Mouse (Mus musculus): Measurements from ENCODE around the gene Pkd1l1. TPM values are rescaled to one million over a fixed set of nuclear protein-coding genes. Genes with fewer than 3 reads are reported as not detected.

Pkd1l1 gene
- polyA plus RNA-seq, 1 experiment from 2014 or later, result 0.19 TPM

DNA sequence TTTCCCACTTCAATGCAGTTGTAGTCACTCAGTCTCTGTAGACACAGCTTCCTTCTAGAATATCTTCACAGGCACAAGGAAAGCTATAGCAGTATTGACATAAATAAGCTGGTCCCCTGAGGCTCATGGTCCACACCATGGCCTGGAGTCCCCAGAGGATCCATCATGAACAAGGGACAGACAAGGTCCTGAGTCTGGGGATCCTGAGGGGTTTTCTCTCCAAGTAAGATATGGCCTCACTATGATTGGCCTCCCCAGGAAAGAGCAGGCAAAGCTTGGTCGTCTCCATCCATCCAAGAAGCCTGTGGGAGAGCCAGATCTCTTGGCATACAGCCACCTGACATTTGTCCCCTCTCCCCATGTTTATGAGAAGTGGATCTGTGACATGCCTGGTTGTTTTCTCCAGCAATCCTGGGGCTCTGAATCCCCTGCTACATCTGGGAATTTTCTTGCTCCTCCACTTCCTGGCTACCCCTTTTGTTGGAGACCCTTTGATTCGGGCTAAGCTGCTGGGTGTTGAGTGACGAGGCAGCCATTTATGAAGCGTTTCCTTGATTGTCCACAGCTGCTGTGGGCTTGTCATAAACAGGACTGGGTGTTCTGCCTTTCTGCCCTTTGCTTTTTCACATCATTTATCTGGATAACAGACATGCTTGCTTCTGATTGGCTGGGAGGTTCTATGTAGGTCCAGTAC, 158.8 kb downstream of the Pkd1l1 start:
- H3K4me1 ChIP-seq (replicated peaks; ENCODE audit: control insufficient read depth, insufficient read depth), result no peaks in the 10 kb centered on the region
- no peak for TF ChIP-seq EP300 (optimal IDR thresholded peaks at IDR 0.05)
- no peak for TF ChIP-seq CTCF (IDR thresholded peaks at IDR 0.05; ENCODE audit: low read depth)

GRCm38 (mm10) chr11:8811506-8812100, 161.5 kb downstream of the Pkd1l1 start:
- no peaks in the 10 kb centered on the region for H3K4me1 ChIP-seq (replicated peaks; ENCODE audit: control insufficient read depth, insufficient read depth)
- no peak overlapping the region for H3K4me3 ChIP-seq (ENCODE audit: low read depth, low read length)
- H3K9me3 ChIP-seq (ENCODE audit: control insufficient read depth, low read length), result no peaks in the 10 kb centered on the region
- no peaks in the 10 kb centered on the region for H3K27me3 ChIP-seq (ENCODE audit: control insufficient read depth, insufficient read depth, low read length)
- no peak overlapping the region for H3K9ac ChIP-seq (ENCODE audit: low read length)
- ATAC-seq (ENCODE audit: low FRiP score, low TSS enrichment), result no peak
- no peak for DNase-seq (ENCODE audit: low spot score)
- no peak for TF ChIP-seq EP300 (optimal IDR thresholded peaks at IDR 0.05)
- no peak for TF ChIP-seq CTCF (IDR thresholded peaks at IDR 0.05; ENCODE audit: low read depth)
- H3K4me2 ChIP-seq (replicated peaks; ENCODE audit: low read depth), result no peak overlapping the region
- 13% methylated on average over 5 of the region's 5 CpGs for WGBS
- H3K27ac ChIP-seq (replicated peaks), result no peak overlapping the region
- H3K36me3 ChIP-seq (ENCODE audit: control insufficient read depth, insufficient read depth, low read length), result no peaks in the 10 kb centered on the region

More for the DNA sequence above, 158.8 kb downstream of the Pkd1l1 start:
- peak; percentile 54; the same call in 1 of the 2 replicates for ATAC-seq (ENCODE audit: low FRiP score, low TSS enrichment)
- H3K4me3 ChIP-seq (ENCODE audit: low read depth, low read length), result no peak overlapping the region
- no peaks in the 10 kb centered on the region for H3K36me3 ChIP-seq (ENCODE audit: control insufficient read depth, insufficient read depth, low read length)
- WGBS, result 34% methylated on average over 4 of the region's 4 CpGs
- H3K9ac ChIP-seq (ENCODE audit: low read length), result no peak overlapping the region
- H3K4me2 ChIP-seq (replicated peaks; ENCODE audit: low read depth), result no peak overlapping the region
- H3K9me3 ChIP-seq (ENCODE audit: control insufficient read depth, low read length), result no peaks in the 10 kb centered on the region
- H3K27ac ChIP-seq (replicated peaks), result no peak overlapping the region
- no peaks in the 10 kb centered on the region for H3K27me3 ChIP-seq (ENCODE audit: control insufficient read depth, insufficient read depth, low read length)
- no peak for DNase-seq (ENCODE audit: low spot score)

DNA sequence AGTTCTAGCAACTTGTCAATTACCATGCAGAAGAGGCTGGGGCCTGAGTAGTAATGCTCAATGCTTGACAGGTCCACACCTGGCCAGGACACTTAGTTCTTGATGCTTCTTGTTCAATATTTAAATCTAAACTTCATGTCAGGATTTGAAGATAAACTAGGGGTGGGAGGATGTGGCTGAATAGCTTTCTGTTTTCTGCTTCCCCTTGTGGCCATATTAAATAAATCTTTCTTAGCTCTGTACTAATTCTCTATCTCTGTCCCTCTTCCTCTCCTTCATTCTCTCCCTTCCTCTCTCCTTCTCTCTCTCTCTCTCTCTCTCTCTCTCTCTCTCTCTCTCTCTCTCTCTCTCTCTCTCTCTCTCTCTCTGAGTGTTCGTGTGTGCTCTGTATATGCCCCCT, 163.4 kb downstream of the Pkd1l1 start:
- Histone ChIP-seq H3K27me3 (ENCODE audit: control insufficient read depth, insufficient read depth, low read length) (no peaks in the 10 kb centered on the region), H3K9me3 (ENCODE audit: control insufficient read depth, low read length) (no peaks in the 10 kb centered on the region), H3K9ac (ENCODE audit: low read length) (no peak overlapping the region), H3K36me3 (ENCODE audit: control insufficient read depth, insufficient read depth, low read length) (no peaks in the 10 kb centered on the region), H3K4me3 (ENCODE audit: low read depth, low read length) (no peak overlapping the region), H3K4me2 (replicated peaks; ENCODE audit: low read depth) (no peak overlapping the region), H3K27ac (replicated peaks) (no peak overlapping the region), H3K4me1 (replicated peaks; ENCODE audit: control insufficient read depth, insufficient read depth) (no peaks in the 10 kb centered on the region)
- 54% methylated on average over 1 of the region's 1 CpGs for WGBS
- ATAC-seq (ENCODE audit: low FRiP score, low TSS enrichment) (no peak), DNase-seq (ENCODE audit: low spot score) (no peak)
- TF ChIP-seq CTCF (IDR thresholded peaks at IDR 0.05; ENCODE audit: low read depth) (peak; percentile 50), EP300 (optimal IDR thresholded peaks at IDR 0.05) (no peak)

DNA sequence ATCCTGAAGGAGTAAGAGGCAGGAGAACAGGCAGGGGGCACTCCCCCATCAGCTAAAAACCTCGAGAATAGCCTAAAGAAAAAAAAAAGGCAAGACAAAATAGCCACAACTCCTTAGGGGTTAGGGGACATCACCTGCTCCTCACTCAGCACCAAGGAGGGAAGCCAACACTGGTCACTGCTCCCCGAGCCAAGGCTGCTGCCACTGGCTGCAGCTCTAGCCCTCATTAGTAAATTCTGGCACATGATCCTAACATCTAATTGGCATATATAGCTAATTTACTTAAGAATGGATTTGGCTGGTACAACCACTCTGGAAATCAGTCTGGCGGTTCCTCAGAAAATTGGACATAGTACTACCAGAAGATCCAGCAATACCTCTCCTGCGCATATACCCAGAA, 166.1 kb downstream of the Pkd1l1 start:
- TF ChIP-seq EP300 (optimal IDR thresholded peaks at IDR 0.05) (no peak), CTCF (IDR thresholded peaks at IDR 0.05; ENCODE audit: low read depth) (no peak)
- ATAC-seq (ENCODE audit: low FRiP score, low TSS enrichment) (no peak), DNase-seq (ENCODE audit: low spot score) (no peak)
- Histone ChIP-seq H3K4me1 (replicated peaks; ENCODE audit: control insufficient read depth, insufficient read depth) (no peaks in the 10 kb centered on the region), H3K9me3 (ENCODE audit: control insufficient read depth, low read length) (no peaks in the 10 kb centered on the region), H3K9ac (ENCODE audit: low read length) (no peak overlapping the region), H3K4me3 (ENCODE audit: low read depth, low read length) (no peak overlapping the region), H3K27ac (replicated peaks) (no peak overlapping the region), H3K27me3 (ENCODE audit: control insufficient read depth, insufficient read depth, low read length) (no peaks in the 10 kb centered on the region), H3K36me3 (ENCODE audit: control insufficient read depth, insufficient read depth, low read length) (no peaks in the 10 kb centered on the region), H3K4me2 (replicated peaks; ENCODE audit: low read depth) (no peak overlapping the region)
- WGBS, result 82% methylated on average over 4 of the region's 4 CpGs

DNA sequence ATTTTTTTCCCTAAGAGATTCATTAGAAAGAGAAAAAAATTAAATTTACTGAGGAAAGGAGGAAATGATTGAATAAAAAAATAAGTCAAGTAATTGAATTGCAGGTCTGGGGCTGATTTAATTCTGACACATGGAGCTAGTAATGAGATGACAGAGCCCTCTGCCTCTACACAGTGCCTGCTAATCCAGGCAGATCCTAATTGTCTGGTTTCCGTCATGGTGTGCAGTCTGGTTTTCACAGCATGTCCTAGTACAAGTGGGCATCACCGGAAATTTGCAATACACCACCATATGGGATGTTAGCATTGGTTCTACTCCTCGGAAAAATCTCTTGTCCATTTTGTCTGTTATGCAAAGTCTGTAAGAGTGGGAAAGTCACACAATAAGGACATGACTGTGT, 168.9 kb downstream of the Pkd1l1 start:
- no peak for ATAC-seq (ENCODE audit: low FRiP score, low TSS enrichment)
- Histone ChIP-seq H3K4me1 (replicated peaks; ENCODE audit: control insufficient read depth, insufficient read depth) (no peaks in the 10 kb centered on the region), H3K27ac (replicated peaks) (no peak overlapping the region), H3K27me3 (ENCODE audit: control insufficient read depth, insufficient read depth, low read length) (no peaks in the 10 kb centered on the region), H3K36me3 (ENCODE audit: control insufficient read depth, insufficient read depth, low read length) (no peaks in the 10 kb centered on the region), H3K9me3 (ENCODE audit: control insufficient read depth, low read length) (no peaks in the 10 kb centered on the region), H3K4me3 (ENCODE audit: low read depth, low read length) (no peak overlapping the region), H3K9ac (ENCODE audit: low read length) (no peak overlapping the region), H3K4me2 (replicated peaks; ENCODE audit: low read depth) (no peak overlapping the region)
- 82% methylated on average over 3 of the region's 3 CpGs for WGBS
- no peak for DNase-seq (ENCODE audit: low spot score)
- TF ChIP-seq EP300 (optimal IDR thresholded peaks at IDR 0.05) (no peak), CTCF (IDR thresholded peaks at IDR 0.05; ENCODE audit: low read depth) (no peak)

- no peak overlapping the region for H3K9ac ChIP-seq (ENCODE audit: low read length)
- no peaks in the 10 kb centered on the region for H3K36me3 ChIP-seq (ENCODE audit: control insufficient read depth, insufficient read depth, low read length)
- 15% methylated on average over 5 of the region's 5 CpGs for WGBS
- DNase-seq (ENCODE audit: low spot score), result no peak
- ATAC-seq (ENCODE audit: low FRiP score, low TSS enrichment), result no peak
- no peak overlapping the region for H3K4me3 ChIP-seq (ENCODE audit: low read depth, low read length)
- TF ChIP-seq CTCF (IDR thresholded peaks at IDR 0.05; ENCODE audit: low read depth), result no peak
- TF ChIP-seq EP300 (optimal IDR thresholded peaks at IDR 0.05), result no peak
- H3K9me3 ChIP-seq (ENCODE audit: control insufficient read depth, low read length), result no peaks in the 10 kb centered on the region
- no peak overlapping the region for H3K4me2 ChIP-seq (replicated peaks; ENCODE audit: low read depth)
- H3K27ac ChIP-seq (replicated peaks), result no peak overlapping the region
- H3K27me3 ChIP-seq (ENCODE audit: control insufficient read depth, insufficient read depth, low read length), result no peaks in the 10 kb centered on the region
- no peaks in the 10 kb centered on the region for H3K4me1 ChIP-seq (replicated peaks; ENCODE audit: control insufficient read depth, insufficient read depth)
These were observed 175.6 kb downstream of the Pkd1l1 start for GRCm38 (mm10) chr11:8797486-8797885.
